Mouse (Mus musculus): ENCODE data around the gene Cdan1. TPM values are rescaled to one million over a fixed set of nuclear protein-coding genes. Genes with fewer than 3 reads are reported as not detected.

Gene Cdan1
- total and polyA plus RNA-seq, 3 experiments: 5.8 to 13.8 (median 10.1) TPM

DNA sequence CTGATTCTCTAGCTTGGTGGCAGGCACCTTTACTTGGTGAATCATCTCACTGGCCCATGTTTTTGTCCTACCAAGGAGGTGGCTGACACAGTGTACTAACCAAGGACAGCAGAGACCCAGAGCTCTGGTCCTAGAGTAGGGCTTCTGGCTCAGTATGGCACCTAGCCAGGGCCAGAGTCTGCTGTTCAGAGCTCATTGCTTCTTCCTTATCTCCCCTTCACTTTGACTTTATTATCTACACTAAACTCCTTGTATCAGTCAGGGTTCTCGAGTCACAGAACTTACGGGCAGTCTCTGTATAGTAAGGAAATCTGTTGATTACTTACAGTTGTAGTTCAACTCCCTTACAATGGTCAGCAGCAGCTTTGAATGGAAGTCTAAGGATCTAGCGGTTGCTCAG lies 139.0 kb downstream of the Cdan1 start:
- no peaks in the 10 kb centered on the region for H3K9me3 ChIP-seq (replicated peaks; ENCODE audit: low read length)
- H3K9ac ChIP-seq (ENCODE audit: insufficient read depth, low read depth): no peak overlapping the region
- in situ Hi-C loops (cut with MboI; ENCODE audit: low pct_ligation_motif_present, low pct_unique_long_range_greater_than_20kb, low sequenced_read_pairs) (no loop called here), dilution Hi-C loops (cut with MboI; ENCODE audit: extremely low pct_ligation_motif_present, extremely low pct_unique_long_range_greater_than_20kb, low sequenced_read_pairs) (no loop called here)
- no peak for DNase-seq (ENCODE audit: extremely low read depth)
- H3K4me1 ChIP-seq (ENCODE audit: control insufficient read depth in 1 of 2, insufficient read depth in 2 of 2): peaks cover 0 to 7% of the 10 kb centered on the region in 2 experiments; a peak in 1 of 4 replicates
- TF ChIP-seq JUND (conservative IDR thresholded peaks at IDR 0.05; ENCODE audit: low read depth, low read length): no peak
- no peak for TF ChIP-seq ELF1 (IDR thresholded peaks at IDR 0.05; ENCODE audit: low read depth, low read length)
- no peak for TF ChIP-seq UBTF (IDR thresholded peaks at IDR 0.05; ENCODE audit: low read depth, low read length)
- TF ChIP-seq MEF2A (IDR thresholded peaks at IDR 0.05; ENCODE audit: borderline replicate concordance, low read depth, low read length): no peak
- no peak for TF ChIP-seq CHD2 (IDR thresholded peaks at IDR 0.05; ENCODE audit: low read length)
- no peak for TF ChIP-seq TBP (conservative IDR thresholded peaks at IDR 0.05; ENCODE audit: low read depth, low read length)
- no peak for TF ChIP-seq RCOR1 (conservative IDR thresholded peaks at IDR 0.05; ENCODE audit: low read depth, low read length)
- TF ChIP-seq ZC3H11A (IDR thresholded peaks at IDR 0.05; ENCODE audit: low read depth, low read length): no peak
- no peak for TF ChIP-seq NELFE (IDR thresholded peaks at IDR 0.05; ENCODE audit: low read depth, low read length)
- no peak for TF ChIP-seq CTCF (conservative IDR thresholded peaks at IDR 0.05 in 1 of 2, IDR thresholded peaks at IDR 0.05 in 1 of 2; ENCODE audit: low read depth in 2 of 2, low read length in 2 of 2)
- no peak for TF ChIP-seq ZKSCAN1 (IDR thresholded peaks at IDR 0.05; ENCODE audit: borderline replicate concordance, low read depth, low read length)
- TF ChIP-seq HCFC1 (IDR thresholded peaks at IDR 0.05; ENCODE audit: low read depth, low read length): no peak
- no peak for TF ChIP-seq ZMIZ1 (IDR thresholded peaks at IDR 0.05; ENCODE audit: low read depth, low read length)
- no peak for TF ChIP-seq ZNF384 (IDR thresholded peaks at IDR 0.05; ENCODE audit: low read depth, low read length)
- TF ChIP-seq NRF1 (IDR thresholded peaks at IDR 0.05; ENCODE audit: low read depth, low read length): no peak
- no peak for TF ChIP-seq USF1 (IDR thresholded peaks at IDR 0.05; ENCODE audit: low read depth, low read length)
- H3K27ac ChIP-seq (ENCODE audit: insufficient read depth, low read depth): no peak overlapping the region
- H3K79me2 ChIP-seq (replicated peaks; ENCODE audit: control insufficient read depth, extremely low read depth, insufficient read depth, poor library complexity, severe bottlenecking): no peaks in the 10 kb centered on the region
- no peaks in the 10 kb centered on the region for H3K27me3 ChIP-seq (replicated peaks)
- no peak overlapping the region for H3K4me2 ChIP-seq (ENCODE audit: insufficient read depth, low read depth, poor library complexity, severe bottlenecking)
- H3K4me3 ChIP-seq (replicated peaks in 1 of 3; ENCODE audit: low read depth in 2 of 3, low read length in 2 of 3, poor library complexity in 1 of 3): no peak overlapping the region
- H3K36me3 ChIP-seq (replicated peaks in 1 of 2; ENCODE audit: control insufficient read depth in 1 of 2, insufficient read depth in 1 of 2, low read length in 1 of 2): peaks cover 19 to 58% of the 10 kb centered on the region in 2 experiments

DNA sequence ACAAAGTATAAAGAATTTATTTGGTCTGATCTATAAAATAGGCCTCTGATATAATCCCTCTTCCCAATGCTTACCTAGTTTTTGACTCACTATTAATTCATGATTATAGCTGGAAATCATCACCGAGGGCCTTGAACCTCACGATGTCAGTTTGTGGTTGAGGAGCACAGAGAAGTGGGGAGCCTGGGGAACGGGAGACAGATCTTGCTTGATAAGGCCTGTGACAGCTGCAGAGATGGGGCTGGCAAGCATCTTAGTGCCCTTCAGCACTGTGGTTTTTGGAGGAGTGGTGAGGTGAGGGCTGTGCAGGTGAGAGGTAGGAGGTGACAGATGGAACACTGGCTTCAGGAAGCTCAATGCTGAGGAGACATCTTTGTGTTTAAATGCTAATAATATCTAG lies 139.8 kb downstream of the Cdan1 start:
- dilution Hi-C loops (cut with MboI; ENCODE audit: extremely low pct_ligation_motif_present, extremely low pct_unique_long_range_greater_than_20kb, low sequenced_read_pairs) (no loop called here), in situ Hi-C loops (cut with MboI; ENCODE audit: low pct_ligation_motif_present, low pct_unique_long_range_greater_than_20kb, low sequenced_read_pairs) (no loop called here)
- DNase-seq (ENCODE audit: extremely low read depth): no peak
- H3K4me3 ChIP-seq (replicated peaks in 1 of 3; ENCODE audit: low read depth in 2 of 3, low read length in 2 of 3, poor library complexity in 1 of 3): no peak overlapping the region
- peaks cover 17 to 54% of the 10 kb centered on the region in 2 experiments for H3K36me3 ChIP-seq (replicated peaks in 1 of 2; ENCODE audit: control insufficient read depth in 1 of 2, insufficient read depth in 1 of 2, low read length in 1 of 2)
- TF ChIP-seq ZNF384 (IDR thresholded peaks at IDR 0.05; ENCODE audit: low read depth, low read length) (no peak), UBTF (IDR thresholded peaks at IDR 0.05; ENCODE audit: low read depth, low read length) (no peak), SMC3 (IDR thresholded peaks at IDR 0.05; ENCODE audit: low read depth, low read length) (no peak), SIN3A (IDR thresholded peaks at IDR 0.05; ENCODE audit: low read length) (no peak)
- no peaks in the 10 kb centered on the region for H3K9me3 ChIP-seq (replicated peaks; ENCODE audit: low read length)
- H3K4me1 ChIP-seq (ENCODE audit: control insufficient read depth in 1 of 2, insufficient read depth in 2 of 2): peaks cover 0 to 7% of the 10 kb centered on the region in 2 experiments; a peak in 1 of 4 replicates
- H3K27me3 ChIP-seq (replicated peaks): no peaks in the 10 kb centered on the region
- H3K4me2 ChIP-seq (ENCODE audit: insufficient read depth, low read depth, poor library complexity, severe bottlenecking): no peak overlapping the region
- H3K79me2 ChIP-seq (replicated peaks; ENCODE audit: control insufficient read depth, extremely low read depth, insufficient read depth, poor library complexity, severe bottlenecking): no peaks in the 10 kb centered on the region
- H3K9ac ChIP-seq (ENCODE audit: insufficient read depth, low read depth): no peak overlapping the region
- no peak overlapping the region for H3K27ac ChIP-seq (ENCODE audit: insufficient read depth, low read depth)
